Mouse (Mus musculus) retina, embryonic 14.5 days (tissue): ENCODE results near the gene 1700025B11Rik.
"Not testable (repeated sequence)": the region's sequence is repeated elsewhere in the genome, so short reads cannot be mapped to it uniquely, and the experiment has no call there.

ENCODE experiments used
- DNase-seq: peaks from one replicate; pipeline ENCODE4 v3.0.0-alpha.2; 2015; ENCODE audit warnings: low spot score

1700025B11Rik gene

DNA sequence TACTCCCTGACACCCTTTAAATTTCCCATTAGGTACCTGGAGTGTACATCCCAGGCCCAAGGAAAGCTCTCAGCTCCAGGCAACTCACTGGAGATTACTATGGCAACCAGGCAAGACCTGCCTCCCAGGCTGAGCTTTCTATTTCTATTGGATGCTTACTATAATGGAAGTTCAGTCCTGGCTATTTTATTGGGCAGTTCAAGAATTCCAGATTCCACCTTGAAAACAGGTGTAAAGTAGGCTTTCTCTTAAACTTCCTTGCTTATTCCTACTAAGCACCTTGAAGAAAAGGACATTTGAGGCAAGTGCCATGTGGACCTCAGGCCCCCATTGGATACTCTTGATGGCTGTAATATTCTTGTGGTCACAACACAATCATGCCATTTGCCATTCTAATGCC lies at the start of gene 1700025B11Rik:
Gene 1700025B11Rik, minus strand, starts transcription at position 101 of the 400 bp plus-strand sequence.
- DNase-seq, result no peak

DNA sequence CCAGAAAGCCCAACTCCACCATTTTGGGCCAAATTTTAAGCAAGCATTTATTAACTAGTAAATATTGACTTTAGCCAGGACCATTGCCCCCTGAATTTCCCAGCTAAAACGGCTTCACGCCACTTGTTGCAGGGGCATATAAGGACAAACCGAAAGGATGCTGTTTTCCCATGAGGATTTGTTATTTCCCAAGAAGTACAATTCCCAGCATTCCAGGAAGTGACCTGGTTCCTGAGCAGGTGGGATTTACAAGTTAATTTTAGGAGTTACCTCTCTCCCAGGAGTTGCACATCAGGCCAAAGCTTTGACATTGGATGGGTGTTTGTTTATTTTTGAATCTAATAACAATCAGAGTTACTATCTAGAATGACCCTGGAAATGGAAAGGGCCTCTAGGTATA lies 44.4 kb upstream of the 1700025B11Rik start:
- no peak for DNase-seq

DNA sequence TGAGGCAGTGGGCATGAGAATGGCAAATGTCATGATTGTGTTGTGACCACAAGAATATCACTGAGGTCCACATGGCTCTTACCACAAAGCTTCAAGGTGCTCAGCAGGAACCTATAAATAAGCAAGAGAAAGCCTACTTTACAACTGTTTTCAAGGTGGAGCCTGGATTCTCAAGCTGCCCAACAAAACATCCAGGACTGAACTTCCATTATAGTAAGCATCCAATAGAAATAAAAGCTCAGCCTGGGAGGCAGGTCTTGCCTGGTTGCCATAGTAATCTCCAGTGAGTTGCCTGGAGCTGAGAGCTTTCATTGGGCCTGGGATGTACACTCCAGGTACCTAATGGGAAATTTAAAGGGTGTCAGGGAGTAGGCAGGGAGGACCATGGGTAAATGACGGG lies 37.3 kb upstream of the 1700025B11Rik start, which contains the start of gene Gm36245:
Gene Gm36245, plus strand, starts transcription at position 301 of the 400 bp plus-strand sequence.
- DNase-seq, result no peak

DNA sequence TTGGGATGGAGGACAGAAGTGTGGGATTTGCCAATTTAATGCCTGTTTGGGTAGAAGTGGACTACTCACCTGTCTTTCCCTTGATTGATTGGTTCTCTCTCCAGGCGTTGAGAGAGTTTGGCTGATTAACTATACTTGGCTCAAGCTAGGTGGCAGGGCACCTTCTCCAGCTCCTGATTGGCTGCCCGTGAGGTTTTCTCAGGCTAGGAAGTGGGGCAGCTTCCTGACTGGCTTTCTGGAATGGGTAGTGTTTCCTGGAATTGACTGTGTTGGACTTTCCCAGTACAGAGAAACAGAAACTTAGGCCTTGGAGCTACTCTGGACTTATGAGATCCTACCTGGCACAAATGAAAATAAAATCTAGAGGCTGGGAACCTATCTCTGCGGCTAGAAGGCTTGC lies 36.7 kb upstream of the 1700025B11Rik start:
- no peak for DNase-seq

DNA sequence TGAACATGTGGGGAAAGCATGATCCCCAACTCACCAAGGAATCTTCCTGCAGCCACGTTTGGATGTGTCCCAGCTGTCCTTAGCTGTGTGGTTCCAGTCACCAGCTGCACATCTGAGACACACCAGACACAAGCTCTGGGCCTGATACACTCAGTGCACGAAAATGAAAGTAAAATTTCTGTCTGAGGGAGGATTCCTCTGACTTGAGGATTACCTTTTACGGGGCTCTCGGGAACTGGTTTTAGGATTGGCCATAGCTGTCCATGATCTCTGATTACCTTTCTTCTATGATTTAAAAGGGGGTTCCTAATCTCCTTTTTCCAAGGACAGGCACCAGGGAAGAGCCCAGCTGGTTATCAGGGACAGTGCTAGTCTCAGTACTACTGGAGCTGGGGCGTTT lies 34.3 kb upstream of the 1700025B11Rik start, which contains the start of gene Apol10b:
Gene Apol10b, minus strand, starts transcription at position 165 of the 400 bp plus-strand sequence.
- DNase-seq, result no peak

DNA sequence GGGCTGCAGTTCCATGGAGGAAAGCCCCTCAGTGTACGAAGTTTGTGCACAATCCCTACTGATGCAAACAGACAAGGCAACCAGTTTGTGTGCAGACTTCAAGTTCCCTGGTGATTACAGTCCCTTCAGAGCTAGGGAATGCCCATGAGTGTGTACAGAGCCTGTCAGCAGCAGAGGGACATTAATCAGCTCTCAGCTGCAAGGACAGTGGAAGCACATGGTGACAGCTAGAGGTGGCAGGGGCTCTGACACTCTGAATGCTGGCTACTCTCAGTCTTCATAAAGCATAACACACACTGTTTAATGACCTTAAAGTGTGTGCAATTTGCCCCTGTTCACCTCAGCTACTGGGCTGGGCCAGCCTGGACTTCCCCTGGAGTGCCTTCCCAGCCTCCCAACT lies 31.9 kb upstream of the 1700025B11Rik start:
- DNase-seq, result no peak

DNA sequence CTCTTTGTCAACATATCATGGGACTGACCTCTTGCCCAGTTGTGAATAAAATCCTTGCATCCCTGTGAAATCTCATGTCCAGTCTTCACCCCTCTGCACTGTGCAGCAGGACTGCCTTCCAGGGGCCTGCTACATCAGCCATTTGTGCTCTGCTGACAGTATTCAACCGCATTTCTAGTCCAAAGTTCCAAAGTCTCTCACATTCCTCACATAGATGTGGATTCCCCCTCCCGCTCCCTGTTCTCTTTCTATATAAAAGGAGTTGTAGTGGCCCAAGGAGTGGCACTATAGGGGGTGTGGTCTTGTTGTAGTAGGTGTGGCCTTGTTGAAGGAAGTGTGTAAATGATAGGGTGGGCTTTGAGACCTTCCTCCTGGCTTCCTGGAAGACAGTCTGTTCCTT lies 29.2 kb upstream of the 1700025B11Rik start:
- DNase-seq, result no peak

DNA sequence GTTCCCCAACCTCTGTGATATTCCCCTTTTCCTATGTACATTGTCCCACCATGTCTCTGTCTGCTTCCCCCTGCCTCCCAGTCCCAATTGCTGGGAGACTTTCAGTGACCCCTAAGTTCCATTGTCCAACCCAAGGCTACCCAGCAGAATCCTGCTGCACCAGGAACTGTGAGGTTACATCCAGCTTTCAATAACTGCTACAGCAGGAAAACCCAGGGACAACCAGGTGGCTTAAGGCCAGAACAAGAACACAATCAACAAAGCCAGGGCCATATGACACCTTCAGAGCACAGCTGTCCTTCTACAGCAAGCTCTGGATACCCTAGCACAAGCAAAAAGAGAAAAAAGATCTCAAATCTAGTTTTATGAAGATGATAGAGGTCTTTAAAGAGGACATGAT lies 27.3 kb upstream of the 1700025B11Rik start:
- DNase-seq, result no peak

DNA sequence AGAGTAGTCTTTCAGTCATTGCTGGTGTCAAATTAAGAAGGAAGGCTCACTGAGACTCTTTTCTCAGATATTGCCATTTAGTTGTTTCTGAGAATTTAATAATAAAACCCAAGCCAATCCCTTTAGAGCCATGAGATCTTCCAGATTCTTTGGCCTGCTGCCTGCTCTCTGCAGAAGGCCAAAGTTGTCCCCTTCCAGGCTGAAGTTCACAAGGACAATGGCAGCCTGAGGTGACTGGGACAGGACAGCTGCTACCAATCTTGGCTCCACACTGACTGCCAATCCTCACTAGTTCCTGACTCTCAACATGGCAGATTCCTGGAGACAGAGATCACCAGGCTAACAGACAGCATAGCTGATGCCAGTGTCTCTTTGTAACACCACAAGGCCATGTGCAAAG lies 25.3 kb upstream of the 1700025B11Rik start:
- no peak for DNase-seq

DNA sequence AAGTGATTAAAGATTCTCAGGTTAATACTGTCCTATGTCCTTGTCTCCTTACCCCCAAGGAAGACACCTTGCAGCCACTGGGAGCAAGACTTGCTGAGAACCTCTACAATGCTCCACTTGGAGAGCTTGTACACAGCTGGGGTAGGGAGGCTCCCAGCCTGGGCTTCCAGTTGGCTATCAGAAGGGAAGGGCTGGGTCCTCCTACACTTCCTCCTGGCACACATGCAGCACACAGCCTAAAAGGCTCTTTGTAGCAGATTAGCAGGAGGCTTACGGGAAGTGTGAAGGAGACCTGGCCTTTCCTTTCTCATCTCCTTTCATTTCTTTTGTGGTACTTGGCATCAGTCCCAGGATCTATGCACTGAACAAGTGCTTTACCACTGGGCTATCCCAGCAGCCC lies 20.0 kb upstream of the 1700025B11Rik start:
- DNase-seq, result no peak

DNA sequence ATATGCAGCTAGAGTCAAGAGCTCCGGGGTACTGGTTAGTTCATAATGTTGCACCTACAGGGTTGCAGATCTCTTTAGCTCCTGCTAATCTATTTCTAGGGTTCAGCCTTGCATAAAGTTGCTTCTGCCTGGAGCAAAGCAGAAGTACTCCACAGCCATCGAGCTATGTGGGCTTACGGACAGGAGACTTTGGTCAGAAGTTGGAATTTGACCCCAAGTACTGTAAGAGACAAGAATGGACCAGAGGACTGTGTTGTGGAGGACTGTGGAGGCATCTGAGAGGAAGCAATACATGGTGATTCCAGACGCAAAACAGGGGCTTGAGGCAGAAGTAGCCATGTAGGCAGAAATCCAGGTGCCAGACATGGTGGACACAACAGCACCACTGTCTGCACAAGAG lies 17.6 kb upstream of the 1700025B11Rik start:
- DNase-seq, result no peak

DNA sequence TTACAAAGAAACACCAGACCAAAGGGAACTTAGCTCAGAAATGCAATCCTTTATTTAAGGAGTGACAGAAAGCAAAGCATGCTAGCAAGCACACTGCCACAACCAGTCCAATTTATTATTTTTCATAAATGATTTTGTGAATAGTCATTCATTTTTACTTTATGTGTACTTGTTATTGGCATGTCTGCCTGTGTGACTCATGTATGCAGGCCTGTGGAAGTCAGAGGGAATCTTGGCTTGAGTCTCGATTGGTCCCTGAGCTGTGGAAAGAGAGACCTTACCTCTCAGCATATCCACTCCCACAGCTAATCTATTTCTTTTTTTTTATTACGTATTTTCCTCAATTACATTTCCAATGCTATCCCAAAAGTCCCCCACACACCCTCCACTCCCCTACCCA lies 17.1 kb upstream of the 1700025B11Rik start:
- no peak for DNase-seq

DNA sequence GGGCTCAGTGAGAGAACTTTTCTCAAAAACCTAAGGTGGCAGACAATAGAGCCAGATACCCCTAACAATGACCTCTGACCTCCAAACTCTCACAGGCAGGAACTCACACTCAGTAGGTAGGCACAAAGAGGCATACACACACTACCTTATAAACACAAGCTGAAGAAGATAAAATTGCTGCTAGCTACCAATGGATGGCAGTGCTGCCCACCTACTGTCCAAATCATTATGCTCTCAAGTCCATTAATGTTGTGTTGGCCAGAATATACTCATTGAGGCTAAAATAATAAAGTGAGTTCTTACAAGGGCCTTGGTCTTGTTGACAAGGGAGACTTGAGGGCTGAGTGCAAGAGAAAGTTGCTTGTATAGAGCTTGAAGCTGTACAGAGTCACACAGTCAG lies 1.5 kb upstream of the 1700025B11Rik start:
- DNase-seq, result no peak

DNA sequence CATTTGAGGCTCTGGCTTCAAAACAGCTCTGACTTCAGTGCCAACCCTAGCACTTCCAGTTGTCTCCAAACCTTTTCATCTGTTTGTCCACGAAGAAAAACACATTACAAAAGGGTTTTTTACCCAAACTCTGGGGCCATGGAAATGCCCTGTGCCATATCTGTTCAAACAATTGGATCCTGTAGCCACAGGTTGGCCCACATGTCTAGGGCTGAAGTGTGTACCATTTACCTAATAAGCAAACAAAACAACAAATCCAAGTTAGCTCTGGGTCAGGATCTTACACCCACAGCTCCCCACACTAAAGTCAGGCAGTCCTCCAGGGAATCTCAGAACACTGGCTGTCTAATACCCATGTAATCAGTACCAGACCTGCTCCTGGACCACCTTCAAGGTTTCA lies 22.5 kb downstream of the 1700025B11Rik start:
- not testable (repeated sequence) for DNase-seq

DNA sequence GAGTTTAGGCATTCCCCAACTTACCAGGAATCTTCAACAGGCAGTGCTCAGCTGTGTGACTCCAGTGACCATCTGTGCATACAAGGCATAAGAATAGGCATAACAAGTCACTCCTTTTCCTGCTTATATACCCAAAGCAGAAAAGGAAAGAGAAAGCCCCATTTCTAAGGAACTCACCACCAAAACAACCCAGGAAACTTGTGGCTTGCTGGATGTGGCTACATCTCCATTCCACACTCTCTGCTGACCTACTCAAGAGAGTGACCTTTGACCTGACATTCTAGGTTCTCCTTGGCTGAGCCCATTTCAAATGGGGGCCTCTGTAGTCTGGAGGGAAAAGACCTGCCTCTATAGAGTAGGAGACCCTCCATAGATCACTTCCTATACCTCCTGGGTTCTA lies 28.5 kb downstream of the 1700025B11Rik start, which contains the start of gene Apol7c:
Gene Apol7c, minus strand, starts transcription at position 101 of the 400 bp plus-strand sequence.
- no peak for DNase-seq

DNA sequence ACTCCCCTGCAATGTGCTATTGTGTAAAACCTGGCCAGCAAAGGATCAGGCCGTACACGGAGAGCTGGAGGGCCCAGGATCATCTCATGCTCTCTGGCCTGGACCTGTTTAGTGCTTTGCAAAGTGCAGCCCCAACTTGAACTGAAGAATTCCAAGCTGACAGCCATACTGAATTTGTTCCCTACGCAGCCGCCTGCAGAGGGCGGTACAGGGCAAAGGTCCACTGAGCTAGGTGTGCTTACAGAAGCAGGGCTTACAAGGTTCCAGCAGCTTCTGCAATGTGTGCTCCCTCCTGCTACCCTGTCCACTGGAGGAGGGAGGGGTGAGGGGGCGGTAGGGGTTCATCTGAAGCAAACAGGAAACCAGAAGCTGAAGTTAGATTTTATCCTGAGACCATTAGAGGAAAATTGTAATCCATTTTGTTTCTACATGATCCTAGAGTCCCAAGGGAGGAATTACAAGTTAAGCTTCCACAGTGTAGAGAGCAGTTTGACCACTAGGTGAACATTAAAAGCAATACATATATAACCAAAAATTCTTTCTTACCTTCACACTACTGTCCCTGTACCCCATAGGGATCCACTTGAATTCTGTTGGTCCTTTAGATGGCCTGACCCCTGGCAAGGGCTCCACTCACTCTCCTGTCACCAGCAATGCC lies 38.4 kb downstream of the 1700025B11Rik start:
- DNase-seq, result peak; percentile 41

DNA sequence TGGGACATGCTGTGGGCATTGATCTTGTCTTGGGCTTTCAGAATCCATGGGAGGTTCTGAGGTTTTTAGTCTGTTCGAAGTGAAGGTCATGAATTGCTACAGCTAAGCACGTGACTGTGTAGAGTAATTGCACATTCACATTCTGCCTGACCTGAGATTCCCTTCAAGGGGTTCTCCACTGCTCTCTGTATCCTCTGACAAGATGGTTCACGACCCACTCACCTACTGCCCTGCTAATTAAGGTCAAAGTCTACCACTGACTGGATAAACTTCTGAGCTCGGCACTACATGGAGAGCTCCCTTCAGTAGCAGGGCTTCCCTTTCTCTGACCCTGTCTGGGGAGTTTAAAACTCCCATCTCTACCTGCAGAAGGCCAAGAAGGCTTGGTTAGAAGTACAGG lies 41.1 kb downstream of the 1700025B11Rik start:
- not testable (repeated sequence) for DNase-seq
